Mouse (Mus musculus) neural tube, embryonic 12.5 days (tissue): ENCODE results near the gene Vps13d. TPM values are rescaled to one million over a fixed set of nuclear protein-coding genes. Genes with fewer than 3 reads are reported as not detected.

Experiments
- ATAC-seq: fragments of 200-750 bp; cut with Nextera tagmentation; 2 replicates; pipeline ENCODE4 v1.8.0; 2017; ENCODE audit warnings: low read depth, mild to moderate bottlenecking, moderate TSS enrichment, moderate library complexity; ENCODE audit not compliant: low FRiP score
- H3K27ac ChIP-seq: fragments of 300-500 bp; sonication (generic); 2 replicates; pipeline ENCODE4 v1.5.1; 2016
- H3K27me3 ChIP-seq: fragments of 300-500 bp; sonication (generic); replicated peaks from 2 replicates; pipeline ENCODE4 v1.6.1; 2016; ENCODE audit warnings: mild to moderate bottlenecking
- H3K36me3 ChIP-seq: fragments of 300-500 bp; sonication (generic); 2 replicates; pipeline ENCODE4 v1.6.1; 2016; ENCODE audit warnings: mild to moderate bottlenecking
- H3K4me1 ChIP-seq: fragments of 300-500 bp; sonication (generic); 2 replicates; pipeline ENCODE4 v1.6.1; 2016
- H3K4me2 ChIP-seq: fragments of 300-500 bp; sonication (generic); replicated peaks from 2 replicates; pipeline ENCODE4 v1.6.1; 2016; ENCODE audit warnings: mild to moderate bottlenecking
- H3K4me3 ChIP-seq: fragments of 300-500 bp; sonication (generic); 2 replicates; pipeline ENCODE4 v1.5.1; 2016
- H3K9ac ChIP-seq: fragments of 300-500 bp; sonication (generic); 2 replicates; pipeline ENCODE4 v1.6.1; 2016; ENCODE audit warnings: mild to moderate bottlenecking
- H3K9me3 ChIP-seq: fragments of 300-500 bp; sonication (generic); 2 replicates; pipeline ENCODE4 v1.6.1; 2016; ENCODE audit warnings: mild to moderate bottlenecking
- WGBS: fragments of 180-500 bp; shearing (Covaris S2); methylation state at CpG from one replicate; pipeline ENCODE4 v1.1.7; 2016; 5-methylcytosine and 5-hydroxymethylcytosine counted together
- polyA plus RNA-seq: library from polyadenylated mRNA; unstranded; fragments of >200 nt; fragmentation: Nextera tagmentation; extraction: Ambion mirVana; gene quantifications from 2 replicates; pipeline ENCODE4 v1.2.1, GENCODE M21; 2016

The Vps13d gene
- polyA plus RNA-seq, 1 experiment from 2014 or later, result 9.3 TPM

- no peak overlapping the region for H3K4me3 ChIP-seq
- ATAC-seq, result no peak
- no peaks in the 10 kb centered on the region for H3K27me3 ChIP-seq
- no peak overlapping the region for H3K4me2 ChIP-seq
- H3K36me3 ChIP-seq, result peaks cover 48% of the 10 kb centered on the region
- H3K9ac ChIP-seq, result no peak overlapping the region
- H3K4me1 ChIP-seq, result peaks cover 26% of the 10 kb centered on the region
- no peaks in the 10 kb centered on the region for H3K9me3 ChIP-seq
- WGBS, result 89% methylated on average over 3 of the region's 3 CpGs
- H3K27ac ChIP-seq, result no peak overlapping the region
Observed at GRCm38 (mm10) chr4:145055792-145056191, 139.0 kb downstream of the Vps13d start.

- Histone ChIP-seq H3K27ac (no peak overlapping the region), H3K36me3 (peaks cover 43% of the 10 kb centered on the region), H3K9ac (no peak overlapping the region), H3K4me1 (peaks cover 35% of the 10 kb centered on the region), H3K4me2 (no peak overlapping the region), H3K4me3 (no peak overlapping the region), H3K27me3 (no peaks in the 10 kb centered on the region), H3K9me3 (no peaks in the 10 kb centered on the region)
- WGBS, result 62% methylated on average over 3 of the region's 3 CpGs
- no peak for ATAC-seq
Observed at GRCm38 (mm10) chr4:145054369-145054768, 140.4 kb downstream of the Vps13d start.

DNA sequence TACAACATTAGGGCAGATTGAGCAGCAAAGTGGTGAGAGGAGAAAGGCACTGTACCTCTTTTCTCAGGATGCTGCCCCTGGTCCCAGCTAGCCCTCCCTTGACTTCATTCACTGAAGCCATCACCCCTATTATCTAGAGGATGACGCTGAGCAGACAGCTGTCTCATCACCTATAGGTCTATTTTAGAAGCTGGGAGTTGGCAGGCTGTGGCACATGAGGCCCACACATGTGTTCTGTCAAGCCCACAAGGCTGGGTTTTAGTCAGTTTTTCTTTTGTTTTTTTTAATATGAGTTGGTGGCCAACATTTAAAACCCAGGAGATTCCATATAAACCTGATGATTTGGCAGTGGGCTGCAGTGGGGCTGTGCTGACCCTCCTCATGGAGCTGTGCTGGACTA lies 142.1 kb downstream of the Vps13d start:
- peaks cover 40% of the 10 kb centered on the region for H3K36me3 ChIP-seq
- no peak overlapping the region for H3K9ac ChIP-seq
- H3K4me1 ChIP-seq, result peaks cover 35% of the 10 kb centered on the region
- ATAC-seq, result no peak
- no peak overlapping the region for H3K4me3 ChIP-seq
- H3K9me3 ChIP-seq, result no peaks in the 10 kb centered on the region
- H3K4me2 ChIP-seq, result no peak overlapping the region
- H3K27me3 ChIP-seq, result no peaks in the 10 kb centered on the region
- no peak overlapping the region for H3K27ac ChIP-seq
- 68% methylated on average over 1 of the region's 1 CpGs for WGBS

GRCm38 (mm10) chr4:145052282-145052681 lies 142.5 kb downstream of the Vps13d start:
- Histone ChIP-seq H3K4me3 (no peak overlapping the region), H3K9ac (no peak overlapping the region), H3K27ac (no peak overlapping the region), H3K4me2 (no peak overlapping the region), H3K4me1 (peaks cover 35% of the 10 kb centered on the region), H3K27me3 (no peaks in the 10 kb centered on the region), H3K36me3 (peaks cover 44% of the 10 kb centered on the region), H3K9me3 (no peaks in the 10 kb centered on the region)
- 86% methylated on average over 3 of the region's 3 CpGs for WGBS
- ATAC-seq, result no peak

- Histone ChIP-seq H3K27ac (no peak overlapping the region), H3K27me3 (no peaks in the 10 kb centered on the region), H3K9ac (no peak overlapping the region), H3K4me1 (peaks cover 35% of the 10 kb centered on the region), H3K9me3 (no peaks in the 10 kb centered on the region), H3K36me3 (peaks cover 36% of the 10 kb centered on the region), H3K4me3 (no peak overlapping the region), H3K4me2 (no peak overlapping the region)
- 38% methylated on average over 4 of the region's 4 CpGs for WGBS
- ATAC-seq, result no peak; the same call in 1 of the 2 replicates
Observed at GRCm38 (mm10) chr4:145051209-145051969, 143.4 kb downstream of the Vps13d start.

- Histone ChIP-seq H3K4me2 (no peak overlapping the region), H3K27ac (no peak overlapping the region), H3K9me3 (no peaks in the 10 kb centered on the region), H3K36me3 (peaks cover 30% of the 10 kb centered on the region), H3K9ac (no peak overlapping the region), H3K27me3 (no peaks in the 10 kb centered on the region), H3K4me3 (no peak overlapping the region), H3K4me1 (peaks cover 35% of the 10 kb centered on the region)
- WGBS, result 26% methylated on average over 8 of the region's 8 CpGs
- peak; percentile 62 for ATAC-seq
Observed at GRCm38 (mm10) chr4:145050518-145051208, 144.1 kb downstream of the Vps13d start.

DNA sequence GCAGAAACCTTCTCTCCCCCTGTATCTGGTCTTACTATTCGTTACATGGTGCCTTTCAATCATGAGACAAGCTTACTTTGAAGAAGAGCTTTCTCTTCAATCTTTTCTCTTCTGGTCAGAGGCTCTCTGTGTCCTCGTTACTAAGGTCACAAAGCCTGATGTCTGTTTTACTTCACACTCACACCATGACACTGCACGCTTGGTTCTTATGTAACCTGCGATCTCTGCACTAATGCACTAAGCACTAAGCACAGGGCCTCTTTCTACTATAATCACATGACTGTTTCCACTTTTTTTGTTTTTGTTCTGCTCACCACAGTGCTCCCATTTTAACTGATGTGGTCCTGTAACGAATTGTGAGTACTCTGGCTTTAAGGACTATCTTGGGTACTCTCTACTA lies 146.8 kb downstream of the Vps13d start:
- Histone ChIP-seq H3K9ac (no peak overlapping the region), H3K27me3 (no peaks in the 10 kb centered on the region), H3K4me1 (peaks cover 28% of the 10 kb centered on the region), H3K4me2 (no peak overlapping the region), H3K27ac (no peak overlapping the region), H3K9me3 (no peaks in the 10 kb centered on the region), H3K36me3 (peaks cover 34% of the 10 kb centered on the region), H3K4me3 (no peak overlapping the region)
- ATAC-seq, result no peak
- WGBS, result 78% methylated on average over 5 of the region's 5 CpGs

DNA sequence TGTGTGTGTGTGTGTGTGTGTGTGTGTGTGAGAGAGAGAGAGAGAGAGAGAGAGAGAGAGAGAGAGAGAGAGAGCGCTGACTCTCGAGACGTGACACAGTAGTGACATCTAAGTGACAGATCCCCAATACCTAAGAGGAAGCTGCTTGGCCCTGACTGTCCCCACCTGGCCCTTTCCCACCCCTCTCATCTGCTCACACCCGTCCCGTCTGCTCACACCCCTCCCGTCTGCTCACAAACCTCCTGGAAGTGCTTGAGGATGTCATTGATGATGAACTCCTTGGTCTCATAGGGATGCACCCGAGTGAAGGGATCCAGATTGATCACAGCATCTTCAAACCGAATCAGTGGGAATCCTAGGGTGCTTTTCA lies 148.8 kb downstream of the Vps13d start:
- H3K36me3 ChIP-seq, result peaks cover 35% of the 10 kb centered on the region
- WGBS, result 78% methylated on average over 5 of the region's 8 CpGs
- no peak overlapping the region for H3K27ac ChIP-seq

GRCm38 (mm10) chr4:145045312-145046031 lies 149.3 kb downstream of the Vps13d start:
- WGBS, result 73% methylated on average over 5 of the region's 5 CpGs

More for the DNA sequence above, 148.8 kb downstream of the Vps13d start:
- Histone ChIP-seq H3K4me1 (peaks cover 11% of the 10 kb centered on the region), H3K9me3 (no peaks in the 10 kb centered on the region), H3K4me2 (no peak overlapping the region), H3K9ac (no peak overlapping the region), H3K27me3 (no peaks in the 10 kb centered on the region), H3K4me3 (no peak overlapping the region)
- no peak for ATAC-seq

DNA sequence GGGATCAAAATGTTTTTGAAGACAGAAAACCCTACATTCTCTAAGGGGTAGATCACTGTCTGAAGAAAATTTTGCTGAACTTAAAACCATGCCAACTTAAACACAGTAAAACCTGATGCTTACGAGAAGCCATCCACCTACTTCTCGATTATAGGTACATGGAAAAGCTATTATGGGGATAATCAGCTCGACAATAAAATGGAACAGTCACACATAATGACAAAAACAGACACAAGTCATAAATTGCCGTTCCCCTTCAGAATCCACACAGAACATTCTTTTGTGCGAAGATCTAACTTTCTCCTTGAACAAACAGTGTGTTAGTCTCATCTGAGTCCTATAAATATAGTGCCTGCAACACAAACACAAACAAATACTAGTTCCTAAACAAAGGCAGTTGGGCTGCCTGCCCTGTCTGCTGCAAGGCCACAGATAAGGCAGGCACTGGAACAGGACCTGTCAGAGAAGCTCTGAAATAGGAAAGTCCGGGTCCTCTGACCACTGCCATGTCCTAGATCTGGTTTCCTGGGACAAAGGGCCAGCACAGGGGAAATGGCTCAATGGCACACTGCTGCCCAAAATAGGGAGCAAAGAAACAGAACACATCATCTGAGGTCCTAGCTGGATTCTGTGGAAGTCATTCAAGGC lies 153.5 kb downstream of the Vps13d start:
- Histone ChIP-seq H3K9ac (no peak overlapping the region), H3K27me3 (no peaks in the 10 kb centered on the region), H3K4me3 (no peak overlapping the region), H3K4me2 (no peak overlapping the region), H3K9me3 (no peaks in the 10 kb centered on the region), H3K27ac (no peak overlapping the region), H3K36me3 (peaks cover 46% of the 10 kb centered on the region), H3K4me1 (no peaks in the 10 kb centered on the region)
- WGBS, result 65% methylated on average over 6 of the region's 6 CpGs
- ATAC-seq, result no peak

More at GRCm38 (mm10) chr4:145045312-145046031, 149.3 kb downstream of the Vps13d start:
- H3K36me3 ChIP-seq, result peaks cover 35% of the 10 kb centered on the region
- H3K4me1 ChIP-seq, result peaks cover 6% of the 10 kb centered on the region
- no peak overlapping the region for H3K4me2 ChIP-seq
- H3K27ac ChIP-seq, result no peak overlapping the region
- H3K4me3 ChIP-seq, result no peak overlapping the region
- ATAC-seq, result no peak
- no peak overlapping the region for H3K9ac ChIP-seq
- no peaks in the 10 kb centered on the region for H3K9me3 ChIP-seq
- H3K27me3 ChIP-seq, result no peaks in the 10 kb centered on the region

DNA sequence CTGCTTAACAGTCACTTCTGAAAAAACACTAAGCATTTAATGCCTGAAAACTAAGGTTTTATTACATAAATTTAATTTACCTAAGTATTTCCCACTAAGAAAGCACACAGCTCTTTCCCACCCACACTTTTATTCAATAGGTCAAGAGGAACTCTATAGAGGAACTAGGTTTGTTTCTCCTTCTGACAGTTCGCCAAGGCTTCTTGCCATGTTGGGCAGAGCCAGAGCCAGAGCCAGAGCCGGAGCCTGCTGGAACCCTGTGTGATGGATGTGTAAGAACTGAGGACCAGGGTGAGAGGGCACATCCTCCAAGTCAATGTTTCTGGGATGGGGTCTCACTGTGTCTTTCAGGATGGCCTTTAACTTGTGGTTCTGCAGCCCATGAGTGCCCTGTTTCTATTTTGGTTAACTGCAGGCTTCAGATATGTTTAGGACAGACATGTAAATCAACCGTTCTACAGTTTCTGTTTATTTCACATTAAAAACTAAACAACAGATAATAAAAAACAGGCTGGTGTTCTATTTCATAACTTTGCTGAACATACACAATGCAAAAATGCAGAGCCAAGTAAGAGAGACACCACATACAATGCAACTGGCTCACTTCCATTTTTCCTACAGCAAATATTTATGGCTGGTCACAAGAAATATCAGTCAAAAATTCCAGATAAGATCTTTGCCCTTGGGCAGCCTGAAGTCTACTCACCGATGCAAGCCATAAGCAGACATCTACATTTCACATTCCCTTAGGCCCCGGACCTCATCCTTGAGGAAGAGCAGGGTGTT lies 157.0 kb downstream of the Vps13d start:
- Histone ChIP-seq H3K4me2 (no peak overlapping the region), H3K36me3 (peaks cover 26% of the 10 kb centered on the region), H3K9ac (no peak overlapping the region), H3K27me3 (no peaks in the 10 kb centered on the region), H3K27ac (no peak overlapping the region), H3K4me1 (peaks cover 34% of the 10 kb centered on the region), H3K4me3 (no peak overlapping the region), H3K9me3 (no peaks in the 10 kb centered on the region)
- WGBS, result 90% methylated on average over 5 of the region's 5 CpGs
- no peak for ATAC-seq
